Mouse (Mus musculus) liver, adult 2 months (tissue): ENCODE results near the gene Tex50.
"Not testable (repeated sequence)": the region's sequence is repeated elsewhere in the genome, so short reads cannot be mapped to it uniquely, and the experiment has no call there.

Experiments used
- CTCF ChIP-seq: fragments of 200-500 bp; IDR thresholded peaks from 2 replicates; pipeline ENCODE4 v1.5.1; 2011; ENCODE audit warnings: low read depth, low read length, control low read depth
- POLR2A ChIP-seq: fragments of 200-500 bp; IDR thresholded peaks from 2 replicates; pipeline ENCODE4 v1.6.1; 2011; ENCODE audit warnings: low read length, control low read depth; ENCODE audit not compliant: insufficient read depth; ENCODE audit errors: extremely low read depth

GRCm38 (mm10) chr1:161145611-161146010 lies 13.5 kb downstream of the Tex50 start:
- not testable (repeated sequence) for TF ChIP-seq CTCF, POLR2A
